Mouse (Mus musculus) heart, adult 2 months (tissue): ENCODE results near the gene Wnt1.

Experiments used
- CTCF ChIP-seq: fragments of 200-600 bp; IDR thresholded peaks from 2 replicates; pipeline ENCODE4 v1.8.1; 2022; ENCODE audit warnings: antibody characterized with exemption, mild to moderate bottlenecking, moderate library complexity
- POLR2A ChIP-seq: fragments of 200-500 bp; IDR thresholded peaks from 2 replicates; pipeline ENCODE4 v1.6.1; 2011; ENCODE audit warnings: mild to moderate bottlenecking, low read depth, low read length, control low read depth; ENCODE audit not compliant: insufficient read depth

DNA sequence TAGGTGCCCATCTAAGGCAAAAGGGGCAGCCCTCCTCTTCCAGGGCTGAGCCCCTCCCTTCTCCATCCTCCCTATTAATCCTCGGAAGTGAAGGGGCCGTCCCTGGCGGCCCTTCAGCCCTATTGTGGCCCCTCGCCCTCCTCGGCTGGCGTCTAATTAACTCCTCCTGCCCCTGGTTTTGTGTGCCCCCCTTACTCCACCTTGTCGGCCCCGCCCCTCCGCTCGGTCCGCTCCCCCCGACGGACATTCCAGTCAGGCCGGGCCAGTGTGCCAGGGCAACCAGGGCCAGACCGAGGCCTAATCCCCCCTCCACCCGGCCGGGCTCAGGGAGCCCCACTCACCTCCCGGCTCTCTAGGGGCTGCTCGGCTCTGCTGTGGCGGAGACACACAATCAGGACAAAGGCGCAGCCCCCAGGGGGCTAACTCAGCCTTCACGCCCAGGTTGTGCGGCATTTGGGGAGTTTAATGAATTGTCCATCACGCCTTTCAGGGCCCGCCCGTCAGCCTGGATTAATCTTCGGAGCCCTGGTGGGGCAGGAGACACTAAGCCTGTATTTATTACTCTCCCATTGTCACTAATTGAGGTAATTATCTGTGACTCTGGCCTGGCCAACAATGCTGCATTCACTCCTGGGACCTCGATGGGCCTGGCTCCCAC is 8.3 kb downstream of the Wnt1 start:
- TF ChIP-seq CTCF (no peak), POLR2A (no peak)
